Mouse (Mus musculus): ENCODE measurements around the gene Batf. TPM values are rescaled to one million over a fixed set of nuclear protein-coding genes. Genes with fewer than 3 reads are reported as not detected.

Batf gene
- polyA plus RNA-seq, 2 experiments = 3.6 to 3.7 TPM

GRCm38 (mm10) chr12:85745827-85746695, 59.6 kb downstream of the Batf start, which contains the start of gene Flvcr2:
Gene Flvcr2, plus strand, starts transcription at chr12:85746539.
- DNase-seq (ENCODE audit: low read depth in 3 of 3, low spot score in 3 of 3) (peak in 1 of 3 experiments; percentile 26), ATAC-seq (ENCODE audit: insufficient read depth) (peak; percentile 74)
- WGBS (ENCODE audit: insufficient replicate concordance) = under 1% methylated on average over 48 of the region's 51 CpGs
- Histone ChIP-seq H3K9me3 (ENCODE audit: control insufficient read depth, low read length) (no peaks in the 10 kb centered on the region), H3K27me3 (ENCODE audit: control insufficient read depth, insufficient read depth, low read length) (peaks cover 4% of the 10 kb centered on the region), H3K4me1 (replicated peaks; ENCODE audit: control insufficient read depth in 2 of 2, insufficient read depth in 2 of 2, low read length in 1 of 2) (no peaks in the 10 kb centered on the region), H3K4me3 (ENCODE audit: insufficient read depth in 1 of 2, low read depth in 2 of 2, low read length in 2 of 2) (peak within 1 kb of the TSS; percentile 40 to 50), H3K4me2 (ENCODE audit: low read depth) (peak within 1 kb of the TSS; percentile 69), H3K27ac (no peak within 1 kb of the TSS), H3K36me3 (replicated peaks; ENCODE audit: control insufficient read depth, insufficient read depth, low read depth) (no peaks in the 10 kb centered on the region), H3K9ac (replicated peaks) (no peak within 1 kb of the TSS)
- TF ChIP-seq EP300 (IDR thresholded peaks at IDR 0.05; ENCODE audit: low read depth) (no peak), CTCF (IDR thresholded peaks at IDR 0.05; ENCODE audit: low read depth) (peak; percentile 77)

DNA sequence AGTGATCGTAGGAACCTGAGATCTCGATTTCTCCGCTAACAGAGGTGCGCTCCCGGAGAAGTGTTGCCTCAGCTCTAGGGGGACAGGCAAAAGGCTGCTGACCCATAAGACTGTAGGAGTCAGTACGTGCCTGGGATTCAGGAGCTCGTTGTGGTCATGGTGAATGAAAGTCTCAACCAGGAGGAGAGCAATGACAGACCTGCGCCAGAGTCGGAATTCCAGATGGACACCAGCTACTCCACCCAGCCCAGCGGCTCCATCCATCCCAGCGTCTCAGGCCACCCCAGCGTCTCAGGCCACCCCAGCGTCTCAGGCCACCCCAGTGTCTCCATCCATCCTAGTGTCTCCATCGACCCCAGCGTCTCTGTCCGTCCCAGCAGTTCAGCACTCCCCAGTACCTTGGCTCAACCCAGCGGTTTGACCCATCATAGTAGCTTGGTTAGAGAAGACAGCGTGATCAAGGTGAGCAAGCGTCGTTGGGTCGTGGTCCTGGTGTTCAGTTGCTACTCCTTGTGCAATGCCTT, 60.3 kb downstream of the Batf start:
- no peak for TF ChIP-seq EP300 (IDR thresholded peaks at IDR 0.05; ENCODE audit: low read depth)
- no peak for TF ChIP-seq CTCF (IDR thresholded peaks at IDR 0.05; ENCODE audit: low read depth)
- 13% methylated on average over 21 of the region's 21 CpGs for whole genome bisulfite sequencing (ENCODE audit: insufficient replicate concordance)
- peak overlapping the region; percentile 69 for H3K4me2 ChIP-seq (ENCODE audit: low read depth)
- H3K27ac ChIP-seq = no peak overlapping the region
- peak overlapping the region; percentile 40 to 50 for H3K4me3 ChIP-seq (ENCODE audit: insufficient read depth in 1 of 2, low read depth in 2 of 2, low read length in 2 of 2)
- ATAC-seq (ENCODE audit: insufficient read depth) (peak; percentile 21), DNase-seq (ENCODE audit: low read depth in 3 of 3, low spot score in 3 of 3) (no peak)
- H3K4me1 ChIP-seq (replicated peaks; ENCODE audit: control insufficient read depth in 2 of 2, insufficient read depth in 2 of 2, low read length in 1 of 2) = no peaks in the 10 kb centered on the region
- no peaks in the 10 kb centered on the region for H3K9me3 ChIP-seq (ENCODE audit: control insufficient read depth, low read length)
- H3K36me3 ChIP-seq (replicated peaks; ENCODE audit: control insufficient read depth, insufficient read depth, low read depth) = no peaks in the 10 kb centered on the region
- H3K27me3 ChIP-seq (ENCODE audit: control insufficient read depth, insufficient read depth, low read length) = peaks cover 4% of the 10 kb centered on the region
- H3K9ac ChIP-seq (replicated peaks) = no peak overlapping the region

GRCm38 (mm10) chr12:85747343-85747742, 60.9 kb downstream of the Batf start:
- WGBS (ENCODE audit: insufficient replicate concordance) = 53% methylated on average over 10 of the region's 10 CpGs

GRCm38 (mm10) chr12:85749861-85750260, 63.4 kb downstream of the Batf start:
- Histone ChIP-seq H3K27me3 (ENCODE audit: control insufficient read depth, insufficient read depth, low read length) (peaks cover 4% of the 10 kb centered on the region), H3K36me3 (replicated peaks; ENCODE audit: control insufficient read depth, insufficient read depth, low read depth) (no peaks in the 10 kb centered on the region), H3K4me1 (replicated peaks; ENCODE audit: control insufficient read depth in 2 of 2, insufficient read depth in 2 of 2, low read length in 1 of 2) (peaks cover 0 to 7% of the 10 kb centered on the region in 2 experiments; a peak in 2 of 4 replicates), H3K4me2 (ENCODE audit: low read depth) (no peak overlapping the region), H3K9ac (replicated peaks) (no peak overlapping the region), H3K27ac (no peak overlapping the region), H3K9me3 (ENCODE audit: control insufficient read depth, low read length) (no peaks in the 10 kb centered on the region), H3K4me3 (ENCODE audit: insufficient read depth in 1 of 2, low read depth in 2 of 2, low read length in 2 of 2) (no peak overlapping the region)
- no peak for TF ChIP-seq EP300 (IDR thresholded peaks at IDR 0.05; ENCODE audit: low read depth)
- TF ChIP-seq CTCF (IDR thresholded peaks at IDR 0.05; ENCODE audit: low read depth) = no peak
- 73% methylated on average over 9 of the region's 9 CpGs for WGBS (ENCODE audit: insufficient replicate concordance)
- no peak for DNase-seq (ENCODE audit: low read depth in 3 of 3, low spot score in 3 of 3)
- ATAC-seq (ENCODE audit: insufficient read depth) = no peak

More at GRCm38 (mm10) chr12:85747343-85747742, 60.9 kb downstream of the Batf start:
- Histone ChIP-seq H3K9ac (replicated peaks) (no peak overlapping the region), H3K9me3 (ENCODE audit: control insufficient read depth, low read length) (no peaks in the 10 kb centered on the region), H3K27me3 (ENCODE audit: control insufficient read depth, insufficient read depth, low read length) (peaks cover 4% of the 10 kb centered on the region), H3K4me1 (replicated peaks; ENCODE audit: control insufficient read depth in 2 of 2, insufficient read depth in 2 of 2, low read length in 1 of 2) (0 out of 4 replicates have a peak, but pooled peaks cover 0 to 2% of the 10 kb centered on the region in 2 experiments), H3K4me3 (ENCODE audit: insufficient read depth in 1 of 2, low read depth in 2 of 2, low read length in 2 of 2) (peak overlapping the region in 1 of 2 experiments; percentile 50; a peak in 3 of 4 replicates), H3K4me2 (ENCODE audit: low read depth) (peak overlapping the region; percentile 69), H3K36me3 (replicated peaks; ENCODE audit: control insufficient read depth, insufficient read depth, low read depth) (no peaks in the 10 kb centered on the region), H3K27ac (no peak overlapping the region)
- DNase-seq (ENCODE audit: low read depth in 3 of 3, low spot score in 3 of 3) (no peak), ATAC-seq (ENCODE audit: insufficient read depth) (no peak)
- TF ChIP-seq EP300 (IDR thresholded peaks at IDR 0.05; ENCODE audit: low read depth) = no peak
- no peak for TF ChIP-seq CTCF (IDR thresholded peaks at IDR 0.05; ENCODE audit: low read depth)

- ATAC-seq (ENCODE audit: insufficient read depth) (no peak), DNase-seq (ENCODE audit: low read depth in 3 of 3, low spot score in 3 of 3) (no peak)
- TF ChIP-seq CTCF (IDR thresholded peaks at IDR 0.05; ENCODE audit: low read depth) (no peak), EP300 (IDR thresholded peaks at IDR 0.05; ENCODE audit: low read depth) (no peak)
- Histone ChIP-seq H3K27me3 (ENCODE audit: control insufficient read depth, insufficient read depth, low read length) (no peaks in the 10 kb centered on the region; the same call in 1 of the 2 replicates), H3K9ac (replicated peaks) (no peak overlapping the region), H3K4me3 (ENCODE audit: insufficient read depth in 1 of 2, low read depth in 2 of 2, low read length in 2 of 2) (no peak overlapping the region), H3K9me3 (ENCODE audit: control insufficient read depth, low read length) (no peaks in the 10 kb centered on the region), H3K27ac (no peak overlapping the region), H3K4me1 (replicated peaks; ENCODE audit: control insufficient read depth in 2 of 2, insufficient read depth in 2 of 2, low read length in 1 of 2) (peaks cover 0 to 7% of the 10 kb centered on the region in 2 experiments; a peak in 2 of 4 replicates), H3K36me3 (replicated peaks; ENCODE audit: control insufficient read depth, insufficient read depth, low read depth) (no peaks in the 10 kb centered on the region), H3K4me2 (ENCODE audit: low read depth) (no peak overlapping the region)
- 61% methylated on average over 6 of the region's 6 CpGs for WGBS (ENCODE audit: insufficient replicate concordance)
These were observed 65.6 kb downstream of the Batf start for GRCm38 (mm10) chr12:85752116-85752515.

Measured in liver, embryonic 14.5 days (tissue).